10 mouse cellular contexts compared by ENCODE assay signal in genomic region chr13:34084026-34084750, GRCm38 (mm10). TPM values are rescaled to one million over a fixed set of nuclear protein-coding genes. Genes with fewer than 3 reads are reported as not detected.
DNase-seq lines count a peak whose midpoint lies in the region; ATAC-seq and TF ChIP-seq lines count a peak whose summit lies in the region.
"Had no signal": no experiment of that assay in that cellular context is flagged by ENCODE, and none has a peak within 500 bp of the region (broad histone marks: within the 10 kb centered on the region; RNA-seq: fewer than 3 reads in every experiment).

No protein-coding gene starts in this region.

- no peak overlapping the region for H3K9ac ChIP-seq in intestine, embryonic 16.5 days (ENCODE audit: low read depth, low read length)
- no peak overlapping the region for H3K9ac ChIP-seq in intestine, embryonic 15.5 days
- no peak overlapping the region for H3K9ac ChIP-seq in heart, postnatal 0 days (replicated peaks; ENCODE audit: low read depth, low read length)
- no peak overlapping the region for H3K9ac ChIP-seq in stomach, embryonic 15.5 days
- no peak overlapping the region for H3K9ac ChIP-seq in forebrain, embryonic 12.5 days

- no peak overlapping the region for H3K4me2 ChIP-seq in intestine, embryonic 16.5 days (ENCODE audit: low read depth, low read length)
- H3K4me2 ChIP-seq in intestine, embryonic 15.5 days (replicated peaks) = no peak overlapping the region
- 0 out of 2 replicates have a peak overlapping the region, but pooled peaks have one; percentile 21 for H3K4me2 ChIP-seq in heart, postnatal 0 days (ENCODE audit: low read depth, low read length)
- no peak overlapping the region for H3K4me2 ChIP-seq in stomach, embryonic 15.5 days
- no peak overlapping the region for H3K4me2 ChIP-seq in forebrain, embryonic 12.5 days
- H3K4me2 ChIP-seq: liver, embryonic 11.5 days had no signal

- no peaks in the 10 kb centered on the region for H3K27me3 ChIP-seq in intestine, embryonic 16.5 days (replicated peaks; ENCODE audit: control insufficient read depth, insufficient read depth, low read length)
- no peaks in the 10 kb centered on the region for H3K27me3 ChIP-seq in intestine, embryonic 15.5 days (replicated peaks)
- no peaks in the 10 kb centered on the region for H3K27me3 ChIP-seq in heart, postnatal 0 days (ENCODE audit: control insufficient read depth, insufficient read depth, low read length)
- no peaks in the 10 kb centered on the region for H3K27me3 ChIP-seq in stomach, embryonic 15.5 days (replicated peaks)
- H3K27me3 ChIP-seq in forebrain, embryonic 12.5 days = peaks cover 10% of the 10 kb centered on the region; the same call in 1 of the 2 replicates

- TF ChIP-seq CTCF in heart, postnatal 0 days (IDR thresholded peaks at IDR 0.05; ENCODE audit: low read depth) = no peak

- H3K4me3 ChIP-seq in intestine, embryonic 16.5 days (ENCODE audit: low read length) = no peak overlapping the region
- no peak overlapping the region for H3K4me3 ChIP-seq in intestine, embryonic 15.5 days (replicated peaks)
- H3K4me3 ChIP-seq in heart, postnatal 0 days (ENCODE audit: low read depth, low read length) = no peak overlapping the region
- no peak overlapping the region for H3K4me3 ChIP-seq in stomach, embryonic 15.5 days (replicated peaks)
- no peak overlapping the region for H3K4me3 ChIP-seq in forebrain, embryonic 12.5 days (replicated peaks)

- TF ChIP-seq EP300 in heart, postnatal 0 days (IDR thresholded peaks at IDR 0.05; ENCODE audit: low read depth) = no peak

- WGBS in intestine, embryonic 16.5 days = 39% methylated on average over 9 of the region's 9 CpGs
- WGBS in intestine, embryonic 15.5 days = 43% methylated on average over 9 of the region's 9 CpGs
- 54% methylated on average over 9 of the region's 9 CpGs for WGBS in heart, postnatal 0 days
- 40% methylated on average over 9 of the region's 9 CpGs for WGBS in stomach, embryonic 15.5 days
- WGBS in forebrain, embryonic 12.5 days = 81% methylated on average over 9 of the region's 9 CpGs

- H3K9me3 ChIP-seq in intestine, embryonic 16.5 days (ENCODE audit: control insufficient read depth, low read length) = no peaks in the 10 kb centered on the region
- H3K9me3 ChIP-seq in intestine, embryonic 15.5 days = no peaks in the 10 kb centered on the region
- no peaks in the 10 kb centered on the region for H3K9me3 ChIP-seq in heart, postnatal 0 days (replicated peaks; ENCODE audit: control insufficient read depth, low read length)
- H3K9me3 ChIP-seq in stomach, embryonic 15.5 days = no peaks in the 10 kb centered on the region
- H3K9me3 ChIP-seq in forebrain, embryonic 12.5 days = no peaks in the 10 kb centered on the region

- DNase-seq in testis, postnatal 14 days (ENCODE audit: low spot score) = peak; percentile 26
- DNase-seq in testis, postnatal 10 days (ENCODE audit: low spot score) = no peak
- no peak for DNase-seq in heart, postnatal 0 days (ENCODE audit: low spot score)
- DNase-seq in ovary, postnatal 36 days (ENCODE audit: low spot score) = no peak
- DNase-seq: thymus, postnatal 4 days had no signal

- H3K36me3 ChIP-seq in intestine, embryonic 16.5 days (ENCODE audit: control insufficient read depth, insufficient read depth, low read length) = no peaks in the 10 kb centered on the region
- H3K36me3 ChIP-seq in intestine, embryonic 15.5 days = no peaks in the 10 kb centered on the region
- H3K36me3 ChIP-seq in heart, postnatal 0 days (replicated peaks; ENCODE audit: control insufficient read depth, insufficient read depth, low read length) = no peaks in the 10 kb centered on the region
- no peaks in the 10 kb centered on the region for H3K36me3 ChIP-seq in stomach, embryonic 15.5 days
- H3K36me3 ChIP-seq in forebrain, embryonic 12.5 days (replicated peaks) = no peaks in the 10 kb centered on the region

- ATAC-seq in intestine, embryonic 16.5 days = no peak
- no peak for ATAC-seq in intestine, embryonic 15.5 days
- no peak for ATAC-seq in heart, postnatal 0 days (ENCODE audit: insufficient read depth, low read depth)
- no peak for ATAC-seq in stomach, embryonic 15.5 days (ENCODE audit: insufficient read depth, low FRiP score, low read depth)
- no peak for ATAC-seq in forebrain, embryonic 12.5 days (ENCODE audit: low FRiP score)

- H3K4me1 ChIP-seq in intestine, embryonic 16.5 days (ENCODE audit: control insufficient read depth, insufficient read depth, low read length) = 0 out of 2 replicates have a peak, but pooled peaks cover 3% of the 10 kb centered on the region
- no peaks in the 10 kb centered on the region for H3K4me1 ChIP-seq in intestine, embryonic 15.5 days (replicated peaks)
- H3K4me1 ChIP-seq in heart, postnatal 0 days (ENCODE audit: control insufficient read depth, insufficient read depth) = peaks cover 14% of the 10 kb centered on the region
- peaks cover 9% of the 10 kb centered on the region; the same call in 1 of the 2 replicates for H3K4me1 ChIP-seq in stomach, embryonic 15.5 days
- H3K4me1 ChIP-seq in forebrain, embryonic 12.5 days = peaks cover 24% of the 10 kb centered on the region

- H3K27ac ChIP-seq in intestine, embryonic 16.5 days (ENCODE audit: low read length) = 0 out of 2 replicates have a peak overlapping the region, but pooled peaks have one; percentile 9
- H3K27ac ChIP-seq in intestine, embryonic 15.5 days = no peak overlapping the region
- peak overlapping the region; percentile 75 for H3K27ac ChIP-seq in heart, postnatal 0 days (ENCODE audit: low read depth)
- H3K27ac ChIP-seq in stomach, embryonic 15.5 days = peak overlapping the region; percentile 65
- H3K27ac ChIP-seq in forebrain, embryonic 12.5 days = no peak overlapping the region

RNA-seq across cellular contexts. Expression of gene Tubb2a, which starts 6.4 kb away (rescaled TPM):
- 149 and 162 TPM in 2 replicates for polyA plus RNA-seq in intestine, embryonic 16.5 days (2015; fragmentation: Nextera tagmentation; extraction: Ambion mirVana)
- 170 TPM in 2 replicates for polyA plus RNA-seq in intestine, embryonic 15.5 days (2015; fragmentation: Nextera tagmentation; extraction: Ambion mirVana)
- total RNA-seq in heart, postnatal 0 days (2014; rRNA removed; ENCODE audit: low replicate concordance) = 291 and 343 TPM in 2 replicates
- polyA plus RNA-seq in heart, postnatal 0 days (2015; fragmentation: Nextera tagmentation; extraction: Ambion mirVana) = 90.8 and 105 TPM in 2 replicates
- 182 and 192 TPM in 2 replicates for polyA plus RNA-seq in stomach, embryonic 15.5 days (2015; fragmentation: Nextera tagmentation; extraction: Ambion mirVana)
- 397 and 403 TPM in 2 replicates for polyA plus RNA-seq in forebrain, embryonic 12.5 days (2016; fragmentation: Nextera tagmentation; extraction: Ambion mirVana)

RNA-seq across cellular contexts. Expression of gene Tubb2b, which starts 46.1 kb away (rescaled TPM):
- 30.4 and 36.0 TPM in 2 replicates for polyA plus RNA-seq in intestine, embryonic 16.5 days (2015; fragmentation: Nextera tagmentation; extraction: Ambion mirVana)
- 33.5 and 34.2 TPM in 2 replicates for polyA plus RNA-seq in intestine, embryonic 15.5 days (2015; fragmentation: Nextera tagmentation; extraction: Ambion mirVana)
- total RNA-seq in heart, postnatal 0 days (2014; rRNA removed; ENCODE audit: low replicate concordance) = 157 and 227 TPM in 2 replicates
- 16.9 and 19.7 TPM in 2 replicates for polyA plus RNA-seq in heart, postnatal 0 days (2015; fragmentation: Nextera tagmentation; extraction: Ambion mirVana)
- polyA plus RNA-seq in stomach, embryonic 15.5 days (2015; fragmentation: Nextera tagmentation; extraction: Ambion mirVana) = 30.4 and 31.3 TPM in 2 replicates
- polyA plus RNA-seq in forebrain, embryonic 12.5 days (2016; fragmentation: Nextera tagmentation; extraction: Ambion mirVana) = 311 and 346 TPM in 2 replicates

RNA-seq across cellular contexts. Expression of gene Bphl, which starts 46.8 kb away (rescaled TPM):
- polyA plus RNA-seq in intestine, embryonic 16.5 days (2015; fragmentation: Nextera tagmentation; extraction: Ambion mirVana) = 74.7 and 86.3 TPM in 2 replicates
- polyA plus RNA-seq in intestine, embryonic 15.5 days (2015; fragmentation: Nextera tagmentation; extraction: Ambion mirVana) = 57.6 and 60.4 TPM in 2 replicates
- total RNA-seq in heart, postnatal 0 days (2014; rRNA removed; ENCODE audit: low replicate concordance) = 57.1 and 64.2 TPM in 2 replicates
- polyA plus RNA-seq in heart, postnatal 0 days (2015; fragmentation: Nextera tagmentation; extraction: Ambion mirVana) = 53.2 and 58.9 TPM in 2 replicates
- 43.7 and 49.6 TPM in 2 replicates for polyA plus RNA-seq in stomach, embryonic 15.5 days (2015; fragmentation: Nextera tagmentation; extraction: Ambion mirVana)
- polyA plus RNA-seq in forebrain, embryonic 12.5 days (2016; fragmentation: Nextera tagmentation; extraction: Ambion mirVana) = 35.0 and 38.2 TPM in 2 replicates

Comparison
In these comparisons a context has a peak if more than half of its experiments do, and no peak if none do; other contexts are left out.
1. H3K27ac ChIP-seq: peak in intestine, embryonic 16.5 days (single experiment), heart, postnatal 0 days (single experiment) and stomach, embryonic 15.5 days (single experiment); none in intestine, embryonic 15.5 days (single experiment) and forebrain, embryonic 12.5 days (single experiment).